Mouse (Mus musculus): ENCODE data around the gene Laptm5.

Gene Laptm5

GRCm38 (mm10) chr4:130920951-130921693, 8.2 kb downstream of the Laptm5 start:
- DNase-seq (ENCODE audit: low spot score) = no peak

GRCm38 (mm10) chr4:130921986-130922385, 9.1 kb downstream of the Laptm5 start:
- no peak for DNase-seq (ENCODE audit: low spot score)

- DNase-seq (ENCODE audit: low spot score) = no peak
Measured at GRCm38 (mm10) chr4:130926274-130926673, 13.3 kb downstream of the Laptm5 start.

- no peak for DNase-seq (ENCODE audit: low spot score)
Measured at GRCm38 (mm10) chr4:130927821-130928220, 14.9 kb downstream of the Laptm5 start.

GRCm38 (mm10) chr4:130942644-130943043, 29.7 kb downstream of the Laptm5 start:
- no peak for DNase-seq (ENCODE audit: low spot score)

GRCm38 (mm10) chr4:130944112-130944511, 31.2 kb downstream of the Laptm5 start, which contains the start of gene Matn1:
TSS of gene Matn1 (plus strand) at chr4:130944385.
- no peak for DNase-seq (ENCODE audit: low spot score)

- no peak for DNase-seq (ENCODE audit: low spot score)
Measured at GRCm38 (mm10) chr4:130944779-130945178, 31.9 kb downstream of the Laptm5 start.

GRCm38 (mm10) chr4:130947094-130947647, 34.2 kb downstream of the Laptm5 start:
- peak; percentile 75 for DNase-seq (ENCODE audit: low spot score)

GRCm38 (mm10) chr4:130949821-130950384, 37.0 kb downstream of the Laptm5 start:
- DNase-seq (ENCODE audit: low spot score) = no peak

- DNase-seq (ENCODE audit: low spot score) = peak; percentile 48
Measured at GRCm38 (mm10) chr4:130952531-130952930, 39.6 kb downstream of the Laptm5 start.

GRCm38 (mm10) chr4:130957156-130957555, 44.2 kb downstream of the Laptm5 start:
- no peak for DNase-seq (ENCODE audit: low spot score)

GRCm38 (mm10) chr4:130958812-130959211, 45.9 kb downstream of the Laptm5 start:
- no peak for DNase-seq (ENCODE audit: low spot score)

GRCm38 (mm10) chr4:130959678-130960077, 46.8 kb downstream of the Laptm5 start:
- DNase-seq (ENCODE audit: low spot score) = no peak

GRCm38 (mm10) chr4:130960118-130960734, 47.3 kb downstream of the Laptm5 start:
- peak; percentile 87 for DNase-seq (ENCODE audit: low spot score)

- DNase-seq (ENCODE audit: low spot score) = no peak
Measured at GRCm38 (mm10) chr4:130971278-130971677, 58.4 kb downstream of the Laptm5 start.

- no peak for DNase-seq (ENCODE audit: low spot score)
Measured at GRCm38 (mm10) chr4:130972421-130972829, 59.5 kb downstream of the Laptm5 start.

- DNase-seq (ENCODE audit: low spot score) = no peak
Measured at GRCm38 (mm10) chr4:130973332-130974263, 60.7 kb downstream of the Laptm5 start.

- no peak for DNase-seq (ENCODE audit: low spot score)
Measured at GRCm38 (mm10) chr4:130978981-130979380, 66.1 kb downstream of the Laptm5 start.

GRCm38 (mm10) chr4:130984416-130985182, 71.7 kb downstream of the Laptm5 start:
- DNase-seq (ENCODE audit: low spot score) = no peak
